Mouse (Mus musculus): Measurements from ENCODE around the gene Abca6. TPM values are rescaled to one million over a fixed set of nuclear protein-coding genes. Genes with fewer than 3 reads are reported as not detected.

Abca6 gene
- total and polyA plus RNA-seq, 3 experiments = 0.25 to 0.81 (median 0.68) TPM

GRCm38 (mm10) chr11:110271745-110272144 is 20.2 kb upstream of the Abca6 start:
- Histone ChIP-seq H3K27ac (ENCODE audit: insufficient read depth, low read depth) (no peak overlapping the region), H3K9ac (ENCODE audit: insufficient read depth, low read depth) (no peak overlapping the region; the same call in 1 of the 2 replicates), H3K4me3 (replicated peaks in 1 of 3; ENCODE audit: low read depth in 2 of 3, low read length in 2 of 3, poor library complexity in 1 of 3) (no peak overlapping the region), H3K4me2 (ENCODE audit: insufficient read depth, low read depth, poor library complexity, severe bottlenecking) (peak overlapping the region; percentile 40; the same call in 1 of the 2 replicates), H3K4me1 (ENCODE audit: control insufficient read depth in 1 of 2, insufficient read depth in 2 of 2) (peaks cover 0 to 11% of the 10 kb centered on the region in 2 experiments; a peak in 2 of 4 replicates), H3K9me3 (replicated peaks; ENCODE audit: low read length) (no peaks in the 10 kb centered on the region), H3K36me3 (replicated peaks in 1 of 2; ENCODE audit: control insufficient read depth in 1 of 2, insufficient read depth in 1 of 2, low read length in 1 of 2) (peaks cover 0 to 8% of the 10 kb centered on the region in 2 experiments), H3K79me2 (replicated peaks; ENCODE audit: control insufficient read depth, extremely low read depth, insufficient read depth, poor library complexity, severe bottlenecking) (no peaks in the 10 kb centered on the region), H3K27me3 (replicated peaks) (no peaks in the 10 kb centered on the region)
- no peak for TF ChIP-seq UBTF (IDR thresholded peaks at IDR 0.05; ENCODE audit: low read depth, low read length)
- peak; percentile 89 to 91 for TF ChIP-seq CTCF (conservative IDR thresholded peaks at IDR 0.05 in 1 of 2, IDR thresholded peaks at IDR 0.05 in 1 of 2; ENCODE audit: low read depth in 2 of 2, low read length in 2 of 2)
- TF ChIP-seq IRF4 (IDR thresholded peaks at IDR 0.05; ENCODE audit: low read depth, low read length) = no peak
- TF ChIP-seq ETS1 (conservative IDR thresholded peaks at IDR 0.05; ENCODE audit: low read depth, low read length) = no peak
- no peak for TF ChIP-seq EP300 (IDR thresholded peaks at IDR 0.05; ENCODE audit: low read length)
- TF ChIP-seq MAFK (IDR thresholded peaks at IDR 0.05; ENCODE audit: insufficient replicate concordance, low read length) = no peak
- no peak for TF ChIP-seq TBP (conservative IDR thresholded peaks at IDR 0.05; ENCODE audit: low read depth, low read length)
- TF ChIP-seq CHD1 (IDR thresholded peaks at IDR 0.05; ENCODE audit: low read depth, low read length) = no peak
- TF ChIP-seq HCFC1 (IDR thresholded peaks at IDR 0.05; ENCODE audit: low read depth, low read length) = no peak
- no peak for TF ChIP-seq TCF12 (IDR thresholded peaks at IDR 0.05; ENCODE audit: low read depth, low read length)
- TF ChIP-seq ZMIZ1 (IDR thresholded peaks at IDR 0.05; ENCODE audit: low read depth, low read length) = no peak
- TF ChIP-seq MEF2A (IDR thresholded peaks at IDR 0.05; ENCODE audit: borderline replicate concordance, low read depth, low read length) = no peak
- 0 out of 2 replicates have a peak, but pooled peaks have one; percentile 17 for TF ChIP-seq ZC3H11A (IDR thresholded peaks at IDR 0.05; ENCODE audit: low read depth, low read length)
- TF ChIP-seq USF1 (IDR thresholded peaks at IDR 0.05; ENCODE audit: low read depth, low read length) = no peak
- TF ChIP-seq RCOR1 (conservative IDR thresholded peaks at IDR 0.05; ENCODE audit: low read depth, low read length) = no peak
- 0 out of 2 replicates have a peak, but pooled peaks have one; percentile 12 for TF ChIP-seq MYC (IDR thresholded peaks at IDR 0.05; ENCODE audit: low read depth, low read length)
- TF ChIP-seq JUN (IDR thresholded peaks at IDR 0.05; ENCODE audit: insufficient read depth, low read depth, low read length) = no peak
- TF ChIP-seq MXI1 (IDR thresholded peaks at IDR 0.05; ENCODE audit: low read depth, low read length) = no peak
- no peak for TF ChIP-seq GABPA (IDR thresholded peaks at IDR 0.05; ENCODE audit: insufficient replicate concordance, low read depth, low read length)
- peak; percentile 28; the same call in 1 of the 2 replicates for TF ChIP-seq JUND (conservative IDR thresholded peaks at IDR 0.05; ENCODE audit: low read depth, low read length)
- TF ChIP-seq USF2 (conservative IDR thresholded peaks at IDR 0.05; ENCODE audit: low read depth, low read length) = no peak
- TF ChIP-seq NRF1 (IDR thresholded peaks at IDR 0.05; ENCODE audit: low read depth, low read length) = no peak
- no peak for TF ChIP-seq MAX (IDR thresholded peaks at IDR 0.05; ENCODE audit: low read length)
- TF ChIP-seq POLR2A (IDR thresholded peaks at IDR 0.05; ENCODE audit: low read depth, low read length) = no peak
- TF ChIP-seq PAX5 (IDR thresholded peaks at IDR 0.05; ENCODE audit: low read length) = no peak
- TF ChIP-seq SMC3 (IDR thresholded peaks at IDR 0.05; ENCODE audit: low read depth, low read length) = peak; percentile 78
- TF ChIP-seq CHD2 (IDR thresholded peaks at IDR 0.05; ENCODE audit: low read length) = no peak
- TF ChIP-seq SIN3A (IDR thresholded peaks at IDR 0.05; ENCODE audit: low read length) = no peak
- no peak for TF ChIP-seq ZNF384 (IDR thresholded peaks at IDR 0.05; ENCODE audit: low read depth, low read length)
- 0 out of 2 replicates have a peak, but pooled peaks have one; percentile 30 for TF ChIP-seq ELF1 (IDR thresholded peaks at IDR 0.05; ENCODE audit: low read depth, low read length)
- TF ChIP-seq KAT2A (IDR thresholded peaks at IDR 0.05; ENCODE audit: insufficient replicate concordance, low read length) = no peak
- TF ChIP-seq RAD21 (IDR thresholded peaks at IDR 0.05; ENCODE audit: low read depth, low read length) = peak; percentile 83
- TF ChIP-seq NELFE (IDR thresholded peaks at IDR 0.05; ENCODE audit: low read depth, low read length) = 0 out of 2 replicates have a peak, but pooled peaks have one; percentile 42
- no peak for TF ChIP-seq POLR2AphosphoS2 (IDR thresholded peaks at IDR 0.05; ENCODE audit: low read depth, low read length)
- no peak for TF ChIP-seq ZKSCAN1 (IDR thresholded peaks at IDR 0.05; ENCODE audit: borderline replicate concordance, low read depth, low read length)
- TF ChIP-seq E2F4 (IDR thresholded peaks at IDR 0.05; ENCODE audit: insufficient replicate concordance, low read depth, low read length) = no peak; the same call in 1 of the 2 replicates
- TF ChIP-seq MAZ (IDR thresholded peaks at IDR 0.05; ENCODE audit: low read depth, low read length) = no peak
- no peak for TF ChIP-seq BHLHE40 (IDR thresholded peaks at IDR 0.05; ENCODE audit: low read depth, low read length)
- dilution Hi-C loops (cut with MboI; ENCODE audit: extremely low pct_ligation_motif_present, extremely low pct_unique_long_range_greater_than_20kb, low sequenced_read_pairs) = no loop called here
- peak; percentile 91 for DNase-seq (ENCODE audit: extremely low read depth)
- in situ Hi-C loops (cut with MboI; ENCODE audit: low pct_ligation_motif_present, low pct_unique_long_range_greater_than_20kb, low sequenced_read_pairs) = loop anchor here (25.0 kb wide), 1 partner anchor 584 kb away; no protein-coding TSS in a partner anchor
